Mouse (Mus musculus) liver, embryonic 13.5 days (tissue): ENCODE data around the gene Abat. TPM values are rescaled to one million over a fixed set of nuclear protein-coding genes. Genes with fewer than 3 reads are reported as not detected.

Source experiments
- ATAC-seq: fragments of 200-750 bp; cut with Nextera tagmentation; 2 replicates; pipeline ENCODE4 v1.8.0; 2017; ENCODE audit warnings: low read depth, mild to moderate bottlenecking, moderate number of reproducible peaks, moderate library complexity
- DNase-seq: peaks from one replicate; pipeline ENCODE4 v3.0.0; 2022
- H3K27ac ChIP-seq: fragments of 300-500 bp; sonication (generic); 2 replicates; pipeline ENCODE4 v1.5.1; 2015; ENCODE audit warnings: moderate library complexity, mild to moderate bottlenecking, inconsistent platforms
- H3K27me3 ChIP-seq: fragments of 300-500 bp; sonication (generic); 2 replicates; pipeline ENCODE4 v1.6.1; 2015; ENCODE audit warnings: mild to moderate bottlenecking, inconsistent platforms
- H3K36me3 ChIP-seq: fragments of 300-500 bp; sonication (generic); 2 replicates; pipeline ENCODE4 v1.6.1; 2015; ENCODE audit warnings: mild to moderate bottlenecking, inconsistent platforms
- H3K4me1 ChIP-seq: fragments of 300-500 bp; sonication (generic); replicated peaks from 2 replicates; pipeline ENCODE4 v1.6.1; 2015; ENCODE audit warnings: inconsistent platforms
- H3K4me2 ChIP-seq: fragments of 300-500 bp; sonication (generic); 2 replicates; pipeline ENCODE4 v1.6.1; 2015; ENCODE audit warnings: inconsistent platforms, mild to moderate bottlenecking, moderate library complexity
- H3K4me3 ChIP-seq: fragments of 300-500 bp; sonication (generic); replicated peaks from 2 replicates; pipeline ENCODE4 v1.5.1; 2015; ENCODE audit warnings: mild to moderate bottlenecking, inconsistent platforms
- H3K9ac ChIP-seq: fragments of 300-500 bp; sonication (generic); 2 replicates; pipeline ENCODE4 v1.6.1; 2015; ENCODE audit warnings: mild to moderate bottlenecking, inconsistent platforms
- H3K9me3 ChIP-seq: fragments of 300-500 bp; sonication (generic); replicated peaks from 2 replicates; pipeline ENCODE4 v1.6.1; 2016; ENCODE audit warnings: inconsistent platforms
- WGBS: fragments of 180-500 bp; shearing (Covaris S2); methylation state at CpG from one replicate; pipeline ENCODE4 v1.1.7; 2015; ENCODE audit not compliant: insufficient replicate concordance; 5-methylcytosine and 5-hydroxymethylcytosine counted together
- polyA plus RNA-seq: library from polyadenylated mRNA; unstranded; fragments of >200 nt; fragmentation: Nextera tagmentation; extraction: Ambion mirVana; gene quantifications from 2 replicates; pipeline ENCODE4 v1.2.1, GENCODE M21; 2015

Abat gene
- polyA plus RNA-seq, 1 experiment from 2014 or later: 17.1 TPM

DNA sequence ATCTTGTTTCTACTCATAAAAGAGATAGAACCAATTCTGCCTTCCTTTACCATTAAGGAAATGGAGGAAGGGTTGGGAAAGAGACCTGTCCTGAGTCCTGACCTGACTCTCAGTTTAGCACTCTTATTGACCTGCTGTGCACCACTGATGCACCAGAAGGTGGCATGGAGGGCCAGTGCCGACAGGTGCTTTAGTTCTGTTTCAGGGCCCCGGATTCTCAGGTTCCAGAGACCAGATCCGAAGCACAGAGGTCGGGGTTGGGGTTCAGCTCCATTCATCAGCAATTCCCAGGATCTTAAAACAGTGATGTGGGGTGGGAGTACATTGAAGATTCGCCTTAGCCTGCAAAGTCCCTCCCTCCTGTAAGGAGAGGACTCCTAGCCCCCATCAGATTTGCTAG lies 399 bp upstream of the Abat start:
- ATAC-seq: no peak
- no peak overlapping the region for H3K27ac ChIP-seq

GRCm38 (mm10) chr16:8514180-8514579 lies 951 bp downstream of the Abat start:
- H3K27me3 ChIP-seq: peaks cover 28% of the 10 kb centered on the region
- no peak overlapping the region; the same call in 1 of the 2 replicates for H3K9ac ChIP-seq
- ATAC-seq (no peak), DNase-seq (no peak)
- H3K4me2 ChIP-seq: peak overlapping the region; percentile 57
- no peaks in the 10 kb centered on the region for H3K36me3 ChIP-seq
- H3K27ac ChIP-seq: no peak overlapping the region; the same call in 1 of the 2 replicates
- peaks cover 22% of the 10 kb centered on the region for H3K4me1 ChIP-seq
- no peaks in the 10 kb centered on the region for H3K9me3 ChIP-seq
- 49% methylated on average over 4 of the region's 4 CpGs for WGBS
- peak overlapping the region; percentile 55 for H3K4me3 ChIP-seq

More for the DNA sequence above, 399 bp upstream of the Abat start:
- H3K4me1 ChIP-seq: peaks cover 19% of the 10 kb centered on the region
- H3K36me3 ChIP-seq: no peaks in the 10 kb centered on the region
- no peaks in the 10 kb centered on the region for H3K9me3 ChIP-seq
- no peak for DNase-seq
- WGBS: 8% methylated on average over 5 of the region's 5 CpGs
- no peak overlapping the region for H3K9ac ChIP-seq
- peak overlapping the region; percentile 57 for H3K4me2 ChIP-seq
- H3K4me3 ChIP-seq: peak overlapping the region; percentile 55
- H3K27me3 ChIP-seq: peaks cover 28% of the 10 kb centered on the region

DNA sequence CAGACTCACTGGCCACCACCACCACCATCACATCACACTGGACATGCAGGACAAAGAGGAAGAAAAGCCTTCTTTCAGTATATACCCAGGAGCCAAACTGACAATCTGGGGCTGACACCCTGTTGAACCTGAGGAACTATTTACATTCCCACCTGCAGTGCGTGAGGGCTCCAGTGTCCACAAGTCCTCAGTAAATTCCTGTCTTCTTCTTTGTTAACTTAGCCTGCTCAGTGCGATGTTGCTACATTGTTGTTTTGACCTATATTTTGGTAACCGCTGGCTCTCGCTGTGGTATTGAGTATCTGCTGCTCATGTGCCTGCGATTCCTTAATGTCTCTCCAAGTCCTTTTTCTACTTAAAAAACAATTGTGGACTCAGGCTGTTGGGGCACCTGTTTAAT lies 7.3 kb downstream of the Abat start:
- no peak overlapping the region for H3K4me3 ChIP-seq
- ATAC-seq: no peak
- H3K27ac ChIP-seq: no peak overlapping the region
- H3K9ac ChIP-seq: no peak overlapping the region
- no peaks in the 10 kb centered on the region for H3K9me3 ChIP-seq
- DNase-seq: no peak
- H3K4me1 ChIP-seq: peaks cover 23% of the 10 kb centered on the region; the same call in 1 of the 2 replicates
- no peaks in the 10 kb centered on the region for H3K27me3 ChIP-seq
- no peak overlapping the region for H3K4me2 ChIP-seq
- WGBS: 62% methylated on average over 5 of the region's 5 CpGs
- H3K36me3 ChIP-seq: no peaks in the 10 kb centered on the region

DNA sequence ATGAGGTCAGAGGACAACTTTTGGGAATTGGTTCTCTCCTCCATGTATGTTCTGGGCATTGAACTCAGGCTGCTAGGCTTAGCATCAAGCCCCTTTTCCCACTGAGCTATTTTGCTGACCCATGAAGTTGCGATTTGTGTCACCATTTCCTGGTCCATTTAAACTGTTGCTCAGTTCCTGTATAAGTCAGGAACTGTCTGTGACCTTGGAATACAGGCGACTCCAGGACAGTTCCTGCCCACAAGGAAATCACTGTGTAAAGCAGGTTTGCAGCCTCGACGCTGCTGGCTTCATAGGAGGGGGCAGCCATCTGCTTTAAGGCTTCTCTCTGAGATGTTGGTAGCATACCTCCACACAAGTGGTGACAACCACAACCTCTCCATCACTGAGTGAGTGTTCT lies 8.1 kb downstream of the Abat start:
- Histone ChIP-seq H3K4me3 (no peak overlapping the region), H3K27ac (no peak overlapping the region), H3K4me1 (peaks cover 28% of the 10 kb centered on the region; the same call in 1 of the 2 replicates), H3K9ac (no peak overlapping the region), H3K36me3 (no peaks in the 10 kb centered on the region), H3K27me3 (no peaks in the 10 kb centered on the region), H3K4me2 (no peak overlapping the region), H3K9me3 (no peaks in the 10 kb centered on the region)
- DNase-seq (no peak), ATAC-seq (no peak)
- 42% methylated on average over 4 of the region's 4 CpGs for WGBS

DNA sequence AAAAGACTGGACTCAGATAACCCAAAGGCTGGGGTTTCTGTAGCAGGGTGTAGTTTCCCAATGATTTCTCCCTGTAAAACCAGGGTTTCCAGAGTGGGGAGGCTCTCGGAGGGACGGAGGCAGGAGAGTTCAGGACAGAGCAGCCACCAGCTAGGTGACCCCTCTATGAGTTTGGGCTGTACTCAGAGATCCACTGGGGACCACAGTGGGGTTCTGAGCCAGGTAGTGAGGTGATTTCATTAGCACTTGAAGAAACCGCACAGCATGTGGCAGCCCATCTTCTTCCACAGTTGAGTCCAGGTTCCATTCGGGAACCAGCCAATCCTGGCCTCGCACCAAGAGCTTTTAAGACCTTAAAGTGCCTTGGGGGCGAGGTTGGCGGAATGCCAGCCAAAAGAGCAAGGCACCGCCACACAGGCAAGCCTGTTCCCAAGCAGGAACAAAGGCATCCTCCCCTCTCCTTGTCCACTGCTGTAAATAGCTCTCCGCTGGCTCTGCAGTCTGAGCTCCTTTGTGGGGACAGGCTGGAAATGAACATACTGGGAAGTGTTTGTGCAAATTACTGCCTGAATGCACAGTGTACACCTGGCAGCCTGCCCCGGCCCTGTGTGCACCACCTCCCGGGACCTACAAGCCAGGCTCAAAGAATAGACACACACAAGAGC lies 10.4 kb downstream of the Abat start:
- Histone ChIP-seq H3K9me3 (no peaks in the 10 kb centered on the region), H3K27me3 (no peaks in the 10 kb centered on the region), H3K4me2 (no peak overlapping the region), H3K4me3 (no peak overlapping the region), H3K9ac (no peak overlapping the region), H3K36me3 (no peaks in the 10 kb centered on the region), H3K27ac (no peak overlapping the region), H3K4me1 (peaks cover 27% of the 10 kb centered on the region; the same call in 1 of the 2 replicates)
- ATAC-seq (no peak), DNase-seq (no peak)
- WGBS: 42% methylated on average over 11 of the region's 11 CpGs

GRCm38 (mm10) chr16:8524163-8524847 lies 11.1 kb downstream of the Abat start:
- no peak overlapping the region for H3K27ac ChIP-seq
- ATAC-seq (no peak), DNase-seq (no peak)
- H3K27me3 ChIP-seq: no peaks in the 10 kb centered on the region
- WGBS: 66% methylated on average over 16 of the region's 16 CpGs
- no peak overlapping the region for H3K4me3 ChIP-seq
- H3K4me2 ChIP-seq: no peak overlapping the region
- H3K9ac ChIP-seq: no peak overlapping the region
- H3K9me3 ChIP-seq: no peaks in the 10 kb centered on the region
- no peaks in the 10 kb centered on the region for H3K36me3 ChIP-seq
- H3K4me1 ChIP-seq: peaks cover 27% of the 10 kb centered on the region; the same call in 1 of the 2 replicates

DNA sequence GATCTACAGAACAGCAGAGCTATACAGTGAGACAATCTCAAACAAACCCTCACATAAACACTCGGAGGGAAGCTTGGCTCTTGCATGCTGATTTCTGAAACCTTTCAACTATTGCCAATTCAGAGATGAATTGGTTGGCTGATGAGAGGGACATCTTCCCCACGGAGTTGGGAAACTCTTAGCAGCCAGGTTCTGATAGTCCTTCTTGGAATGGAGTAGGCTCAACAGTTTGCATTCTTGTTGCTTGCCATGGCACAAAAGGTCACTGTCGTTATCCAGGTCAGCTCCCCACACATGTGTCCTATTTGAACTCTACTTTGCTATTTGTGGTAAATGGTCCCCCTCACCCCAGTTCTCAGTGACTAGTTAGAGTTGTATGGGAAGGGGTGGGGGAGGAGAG lies 12.1 kb downstream of the Abat start:
- Histone ChIP-seq H3K27ac (no peak overlapping the region; the same call in 1 of the 2 replicates), H3K36me3 (no peaks in the 10 kb centered on the region), H3K4me1 (peaks cover 34% of the 10 kb centered on the region), H3K4me2 (no peak overlapping the region), H3K4me3 (no peak overlapping the region), H3K9ac (no peak overlapping the region), H3K9me3 (no peaks in the 10 kb centered on the region), H3K27me3 (no peaks in the 10 kb centered on the region)
- ATAC-seq (no peak), DNase-seq (no peak)
- WGBS: 35% methylated on average over 3 of the region's 3 CpGs

DNA sequence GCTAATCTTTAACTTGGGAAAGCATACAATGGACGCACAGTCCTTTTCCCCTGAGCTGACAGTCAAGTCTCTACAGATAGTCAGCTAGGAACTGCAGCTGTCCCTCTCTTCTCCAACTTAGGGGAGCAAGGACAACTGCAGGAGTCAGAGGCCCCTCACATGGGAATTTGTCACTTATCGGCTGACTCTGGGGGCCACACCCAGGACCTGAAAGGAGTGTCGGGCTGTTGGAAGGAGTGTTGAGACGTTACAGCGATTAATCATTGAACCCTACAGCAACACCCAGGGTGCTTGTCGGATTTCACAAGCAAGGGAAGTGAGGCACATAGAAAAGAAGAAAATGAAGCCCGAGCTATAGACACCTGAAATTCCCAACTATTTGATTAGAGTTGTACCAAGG lies 12.6 kb downstream of the Abat start:
- H3K9ac ChIP-seq: no peak overlapping the region
- DNase-seq: no peak

DNA sequence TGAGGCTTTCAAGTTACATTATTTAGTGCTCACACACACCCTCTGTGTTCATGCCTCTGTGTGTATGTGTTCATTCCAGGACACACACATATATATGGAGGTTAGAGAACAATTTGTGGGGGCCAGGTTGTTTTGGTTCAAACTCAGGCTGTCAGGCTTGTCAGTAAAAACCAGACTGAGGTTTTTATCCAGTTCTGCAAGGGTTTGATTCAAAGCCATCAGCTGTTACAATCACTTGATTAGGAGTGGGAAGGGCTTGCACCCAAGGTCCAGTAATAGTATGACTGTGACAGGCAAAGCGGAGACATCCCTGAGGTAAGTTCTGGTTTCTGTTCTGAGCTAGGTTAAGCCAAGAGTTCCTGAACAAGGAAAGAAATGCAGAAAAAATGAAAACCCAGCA lies 16.2 kb downstream of the Abat start:
- no peaks in the 10 kb centered on the region for H3K36me3 ChIP-seq
- peaks cover 24% of the 10 kb centered on the region for H3K4me1 ChIP-seq
- no peak overlapping the region for H3K4me3 ChIP-seq
- no peak overlapping the region for H3K9ac ChIP-seq
- DNase-seq: no peak
- H3K27ac ChIP-seq: no peak overlapping the region
- no peaks in the 10 kb centered on the region for H3K9me3 ChIP-seq
- no peaks in the 10 kb centered on the region for H3K27me3 ChIP-seq
- H3K4me2 ChIP-seq: no peak overlapping the region
- ATAC-seq: no peak
- 78% methylated on average over 1 of the region's 1 CpGs for WGBS

More for the DNA sequence above, 12.6 kb downstream of the Abat start:
- no peak for ATAC-seq
- Histone ChIP-seq H3K4me2 (no peak overlapping the region), H3K27me3 (no peaks in the 10 kb centered on the region), H3K36me3 (no peaks in the 10 kb centered on the region), H3K4me3 (no peak overlapping the region), H3K4me1 (peaks cover 35% of the 10 kb centered on the region), H3K9me3 (no peaks in the 10 kb centered on the region), H3K27ac (no peak overlapping the region)
- WGBS: 42% methylated on average over 7 of the region's 7 CpGs

GRCm38 (mm10) chr16:8530018-8530417 lies 16.8 kb downstream of the Abat start:
- peaks cover 18% of the 10 kb centered on the region for H3K4me1 ChIP-seq
- no peak overlapping the region for H3K4me3 ChIP-seq
- H3K9me3 ChIP-seq: no peaks in the 10 kb centered on the region
- no peak for DNase-seq
- H3K9ac ChIP-seq: no peak overlapping the region
- H3K27me3 ChIP-seq: no peaks in the 10 kb centered on the region
- ATAC-seq: peak; percentile 33; the same call in 1 of the 2 replicates
- 53% methylated on average over 14 of the region's 14 CpGs for WGBS
- H3K27ac ChIP-seq: no peak overlapping the region
- H3K4me2 ChIP-seq: no peak overlapping the region
- no peaks in the 10 kb centered on the region for H3K36me3 ChIP-seq

DNA sequence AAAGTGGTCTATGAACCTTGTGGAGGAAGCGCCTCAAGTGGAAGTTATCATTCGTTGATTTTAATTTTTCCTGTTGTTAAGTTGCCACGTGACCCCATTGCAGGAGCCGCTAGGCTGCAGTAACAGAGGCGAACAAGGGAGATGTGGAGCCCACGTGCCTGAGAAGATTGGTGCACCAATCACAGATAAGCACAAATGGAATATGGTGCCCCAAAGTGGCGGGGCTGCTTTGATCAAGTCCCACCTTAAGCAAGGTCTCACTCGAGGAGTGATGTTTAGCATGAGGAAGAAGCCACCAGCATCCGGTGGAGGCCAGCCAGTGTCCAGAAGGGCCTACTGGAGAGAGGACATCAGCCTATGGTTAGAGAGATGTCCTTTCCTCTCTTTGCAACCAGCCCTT lies 19.2 kb downstream of the Abat start:
- DNase-seq (no peak), ATAC-seq (no peak)

DNA sequence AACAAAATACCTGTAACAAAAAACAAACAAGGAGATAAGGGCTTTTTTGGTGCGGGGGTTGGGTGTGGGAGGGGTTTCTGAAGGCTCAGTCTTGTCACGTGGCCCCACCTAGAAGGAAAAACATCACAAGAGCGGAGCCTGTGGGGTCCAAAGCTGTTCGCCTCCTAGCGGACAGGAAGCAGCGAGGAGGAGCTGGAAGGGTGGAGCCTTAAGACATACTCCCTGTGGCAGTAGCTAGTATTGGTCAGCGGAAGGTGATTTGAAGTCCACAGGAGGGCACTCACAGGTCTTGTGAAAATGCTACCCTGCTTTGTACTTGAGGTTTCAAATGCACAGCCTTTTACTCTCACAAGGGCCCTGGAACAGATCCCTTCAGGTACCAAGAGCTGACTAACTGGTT lies 19.7 kb downstream of the Abat start:
- no peaks in the 10 kb centered on the region for H3K27me3 ChIP-seq

More for the DNA sequence above, 19.2 kb downstream of the Abat start:
- Histone ChIP-seq H3K36me3 (no peaks in the 10 kb centered on the region), H3K9me3 (no peaks in the 10 kb centered on the region), H3K9ac (no peak overlapping the region), H3K4me2 (no peak overlapping the region), H3K27me3 (no peaks in the 10 kb centered on the region), H3K4me3 (no peak overlapping the region), H3K27ac (no peak overlapping the region), H3K4me1 (peaks cover 8% of the 10 kb centered on the region)
- WGBS: 66% methylated on average over 9 of the region's 9 CpGs

More for the DNA sequence above, 19.7 kb downstream of the Abat start:
- 54% methylated on average over 7 of the region's 7 CpGs for WGBS
- Histone ChIP-seq H3K4me1 (peaks cover 8% of the 10 kb centered on the region), H3K36me3 (no peaks in the 10 kb centered on the region), H3K9ac (no peak overlapping the region), H3K4me3 (no peak overlapping the region), H3K9me3 (no peaks in the 10 kb centered on the region), H3K4me2 (no peak overlapping the region), H3K27ac (no peak overlapping the region)
- DNase-seq: no peak
- ATAC-seq: no peak
